Mouse (Mus musculus) CH12.LX (cell line): ENCODE data around the gene Scn4a. TPM values are rescaled to one million over a fixed set of nuclear protein-coding genes. Genes with fewer than 3 reads are reported as not detected.
A peak's percentile ranks its signal among the peaks of the same experiment; 100 is the strongest.

Experiments
- DNase-seq: peaks from one replicate; pipeline ENCODE4 v3.0.0-alpha.2; 2013; ENCODE audit errors: extremely low read depth
- H3K27ac ChIP-seq: 2 replicates; pipeline ENCODE4 v1.5.1; 2012; ENCODE audit warnings: low read depth, mild to moderate bottlenecking, control low read depth, moderate library complexity; ENCODE audit not compliant: insufficient read depth
- H3K27me3 ChIP-seq: replicated peaks from 2 replicates; pipeline ENCODE3; 2012; ENCODE audit warnings: inconsistent platforms
- H3K36me3 ChIP-seq, 2 experiments: replicated peaks in 1 of 2; 2 replicates each; pipeline versions ENCODE3 to v1.6.1; 2012; ENCODE audit warnings: inconsistent platforms in 1 of 2, low read length in 1 of 2, mild to moderate bottlenecking in 1 of 2, mixed read lengths in 1 of 2, moderate library complexity in 1 of 2; ENCODE audit not compliant: control insufficient read depth in 1 of 2, insufficient read depth in 1 of 2
- H3K4me1 ChIP-seq, 2 experiments: 2 replicates each; pipeline ENCODE4 v1.6.1; 2012; ENCODE audit warnings: inconsistent platforms in 1 of 2, moderate library complexity in 1 of 2; ENCODE audit not compliant: insufficient read depth in 2 of 2, control insufficient read depth in 1 of 2
- H3K4me2 ChIP-seq: 2 replicates; pipeline ENCODE4 v1.6.1; 2012; ENCODE audit warnings: low read depth, mild to moderate bottlenecking, control low read depth; ENCODE audit not compliant: poor library complexity, insufficient read depth, severe bottlenecking
- H3K4me3 ChIP-seq, 3 experiments: fragments of 150-350 bp in 1 of 3; sonication (generic) in 1 of 3; replicated peaks in 1 of 3; 2 replicates each; pipeline versions ENCODE3 to v1.5.1; 2011 to 2012; ENCODE audit warnings: low read depth in 2 of 3, low read length in 2 of 3, mild to moderate bottlenecking in 2 of 3, moderate library complexity in 2 of 3, control low read depth in 1 of 3, improper control_type of control experiment in 1 of 3, inconsistent platforms in 1 of 3, mixed read lengths in 1 of 3; ENCODE audit not compliant: poor library complexity in 1 of 3
- H3K79me2 ChIP-seq: replicated peaks from 2 replicates; pipeline ENCODE4 v1.6.1; 2012; ENCODE audit warnings: mild to moderate bottlenecking, moderate library complexity; ENCODE audit not compliant: control insufficient read depth, poor library complexity, insufficient read depth, severe bottlenecking; ENCODE audit errors: extremely low read depth
- H3K9ac ChIP-seq: 2 replicates; pipeline ENCODE4 v1.6.1; 2012; ENCODE audit warnings: low read depth, mild to moderate bottlenecking, control low read depth, moderate library complexity; ENCODE audit not compliant: insufficient read depth
- H3K9me3 ChIP-seq: replicated peaks from 2 replicates; pipeline ENCODE3; 2012; ENCODE audit warnings: low read length, inconsistent platforms, mixed read lengths
- BHLHE40 ChIP-seq: IDR thresholded peaks from 2 replicates; pipeline ENCODE4 v1.6.1; 2011; ENCODE audit warnings: mild to moderate bottlenecking, low read depth, low read length, improper control_type of control experiment
- CHD1 ChIP-seq: IDR thresholded peaks from 2 replicates; pipeline ENCODE4 v1.6.1; 2012; ENCODE audit warnings: low read depth, low read length, improper control_type of control experiment, inconsistent platforms
- CHD2 ChIP-seq: IDR thresholded peaks from 2 replicates; pipeline ENCODE4 v1.6.1; 2011; ENCODE audit warnings: low read length, improper control_type of control experiment
- CTCF ChIP-seq, 2 experiments: IDR thresholded peaks in 1 of 2; conservative IDR thresholded peaks in 1 of 2; 2 replicates each; pipeline ENCODE4 v1.5.1; 2011 to 2012; ENCODE audit warnings: low read depth in 2 of 2, low read length in 2 of 2, improper control_type of control experiment in 1 of 2, inconsistent platforms in 1 of 2, mild to moderate bottlenecking in 1 of 2, moderate library complexity in 1 of 2
- E2F4 ChIP-seq: IDR thresholded peaks from 2 replicates; pipeline ENCODE4 v1.6.1; 2011; ENCODE audit warnings: low read depth, low read length, improper control_type of control experiment; ENCODE audit not compliant: insufficient replicate concordance
- ELF1 ChIP-seq: IDR thresholded peaks from 2 replicates; pipeline ENCODE4 v1.6.1; 2014; ENCODE audit warnings: low read depth, mild to moderate bottlenecking, inconsistent platforms, low read length, improper control_type of control experiment
- EP300 ChIP-seq: IDR thresholded peaks from 2 replicates; pipeline ENCODE4 v1.6.1; 2011; ENCODE audit warnings: low read length, improper control_type of control experiment
- ETS1 ChIP-seq: conservative IDR thresholded peaks from 2 replicates; pipeline ENCODE4 v1.6.1; 2012; ENCODE audit warnings: low read depth, mild to moderate bottlenecking, inconsistent platforms, low read length, improper control_type of control experiment, moderate library complexity
- GABPA ChIP-seq: IDR thresholded peaks from 2 replicates; pipeline ENCODE4 v1.6.1; 2012; ENCODE audit warnings: low read depth, low read length, improper control_type of control experiment, inconsistent platforms; ENCODE audit not compliant: insufficient replicate concordance
- HCFC1 ChIP-seq: IDR thresholded peaks from 2 replicates; pipeline ENCODE4 v1.6.1; 2012; ENCODE audit warnings: low read depth, mild to moderate bottlenecking, inconsistent platforms, low read length, improper control_type of control experiment
- IRF4 ChIP-seq: IDR thresholded peaks from 2 replicates; pipeline ENCODE4 v1.6.1; 2014; ENCODE audit warnings: low read depth, mild to moderate bottlenecking, inconsistent platforms, low read length, improper control_type of control experiment
- JUN ChIP-seq: IDR thresholded peaks from 2 replicates; pipeline ENCODE4 v1.6.1; 2011; ENCODE audit warnings: low read depth, mild to moderate bottlenecking, low read length, improper control_type of control experiment, moderate library complexity; ENCODE audit not compliant: insufficient read depth
- JUND ChIP-seq: conservative IDR thresholded peaks from 2 replicates; pipeline ENCODE4 v1.6.1; 2011; ENCODE audit warnings: low read depth, low read length, improper control_type of control experiment
- KAT2A ChIP-seq: IDR thresholded peaks from 2 replicates; pipeline ENCODE4 v1.6.1; 2012; ENCODE audit warnings: low read length, improper control_type of control experiment, inconsistent platforms; ENCODE audit not compliant: insufficient replicate concordance
- MAFK ChIP-seq: IDR thresholded peaks from 2 replicates; pipeline ENCODE4 v1.6.1; 2011; ENCODE audit warnings: low read length, improper control_type of control experiment; ENCODE audit not compliant: insufficient replicate concordance
- MAX ChIP-seq: IDR thresholded peaks from 2 replicates; pipeline ENCODE4 v1.6.1; 2011; ENCODE audit warnings: low read length, improper control_type of control experiment
- MAZ ChIP-seq: IDR thresholded peaks from 2 replicates; pipeline ENCODE4 v1.6.1; 2012; ENCODE audit warnings: low read depth, mild to moderate bottlenecking, inconsistent platforms, low read length, improper control_type of control experiment, moderate library complexity
- MEF2A ChIP-seq: IDR thresholded peaks from 2 replicates; pipeline ENCODE4 v1.6.1; 2014; ENCODE audit warnings: low read depth, mild to moderate bottlenecking, inconsistent platforms, low read length, improper control_type of control experiment, borderline replicate concordance
- MXI1 ChIP-seq: IDR thresholded peaks from 2 replicates; pipeline ENCODE4 v1.6.1; 2011; ENCODE audit warnings: mild to moderate bottlenecking, low read depth, low read length, improper control_type of control experiment
- MYC ChIP-seq: IDR thresholded peaks from 2 replicates; pipeline ENCODE4 v1.6.1; 2011; ENCODE audit warnings: low read depth, mild to moderate bottlenecking, improper control_type of control experiment, low read length
- NELFE ChIP-seq: IDR thresholded peaks from 2 replicates; pipeline ENCODE4 v1.6.1; 2011; ENCODE audit warnings: low read depth, low read length, improper control_type of control experiment
- NRF1 ChIP-seq: IDR thresholded peaks from 2 replicates; pipeline ENCODE4 v1.6.1; 2014; ENCODE audit warnings: low read depth, mild to moderate bottlenecking, inconsistent platforms, low read length, improper control_type of control experiment, moderate library complexity
- PAX5 ChIP-seq: IDR thresholded peaks from 2 replicates; pipeline ENCODE4 v1.6.1; 2012; ENCODE audit warnings: low read length, inconsistent platforms, mixed read lengths
- POLR2A ChIP-seq: IDR thresholded peaks from 2 replicates; pipeline ENCODE4 v1.6.1; 2011; ENCODE audit warnings: low read depth, mild to moderate bottlenecking, improper control_type of control experiment, low read length
- POLR2AphosphoS2 ChIP-seq: IDR thresholded peaks from 2 replicates; pipeline ENCODE4 v1.6.1; 2011; ENCODE audit warnings: low read depth, low read length, improper control_type of control experiment
- RAD21 ChIP-seq: IDR thresholded peaks from 2 replicates; pipeline ENCODE4 v1.6.1; 2011; ENCODE audit warnings: low read depth, mild to moderate bottlenecking, low read length, improper control_type of control experiment, moderate library complexity
- RCOR1 ChIP-seq: conservative IDR thresholded peaks from 2 replicates; pipeline ENCODE4 v1.6.1; 2012; ENCODE audit warnings: low read depth, mild to moderate bottlenecking, inconsistent platforms, low read length, improper control_type of control experiment
- SIN3A ChIP-seq: IDR thresholded peaks from 2 replicates; pipeline ENCODE4 v1.6.1; 2012; ENCODE audit warnings: low read length, improper control_type of control experiment, inconsistent platforms
- SMC3 ChIP-seq: IDR thresholded peaks from 2 replicates; pipeline ENCODE4 v1.6.1; 2011; ENCODE audit warnings: low read depth, low read length, improper control_type of control experiment
- TBP ChIP-seq: conservative IDR thresholded peaks from 2 replicates; pipeline ENCODE4 v1.6.1; 2011; ENCODE audit warnings: low read depth, low read length, improper control_type of control experiment
- TCF12 ChIP-seq: IDR thresholded peaks from 2 replicates; pipeline ENCODE4 v1.6.1; 2014; ENCODE audit warnings: low read depth, mild to moderate bottlenecking, inconsistent platforms, low read length, improper control_type of control experiment
- UBTF ChIP-seq: IDR thresholded peaks from 2 replicates; pipeline ENCODE4 v1.6.1; 2012; ENCODE audit warnings: low read depth, mild to moderate bottlenecking, inconsistent platforms, low read length, improper control_type of control experiment, moderate library complexity
- USF1 ChIP-seq: IDR thresholded peaks from 2 replicates; pipeline ENCODE4 v1.6.1; 2014; ENCODE audit warnings: low read depth, mild to moderate bottlenecking, inconsistent platforms, low read length, improper control_type of control experiment
- USF2 ChIP-seq: conservative IDR thresholded peaks from 2 replicates; pipeline ENCODE4 v1.6.1; 2011; ENCODE audit warnings: low read depth, low read length, improper control_type of control experiment
- ZC3H11A ChIP-seq: IDR thresholded peaks from 2 replicates; pipeline ENCODE4 v1.6.1; 2012; ENCODE audit warnings: low read depth, mild to moderate bottlenecking, inconsistent platforms, low read length, improper control_type of control experiment
- ZKSCAN1 ChIP-seq: IDR thresholded peaks from 2 replicates; pipeline ENCODE4 v1.6.1; 2012; ENCODE audit warnings: low read depth, inconsistent platforms, low read length, improper control_type of control experiment, borderline replicate concordance
- ZMIZ1 ChIP-seq: IDR thresholded peaks from 2 replicates; pipeline ENCODE4 v1.6.1; 2012; ENCODE audit warnings: low read depth, mild to moderate bottlenecking, inconsistent platforms, low read length, improper control_type of control experiment
- ZNF384 ChIP-seq: IDR thresholded peaks from 2 replicates; pipeline ENCODE4 v1.6.1; 2012; ENCODE audit warnings: low read depth, low read length, improper control_type of control experiment, inconsistent platforms
- dilution Hi-C: fragments of 300-500 bp; cut with MboI; formaldehyde crosslinking; loops from 2 replicates; pipeline ENCODE4 v1.14.3; 2020; ENCODE audit warnings: low sequenced_read_pairs; ENCODE audit not compliant: extremely low pct_unique_long_range_greater_than_20kb, extremely low pct_ligation_motif_present
- in situ Hi-C: fragments of 300-500 bp; cut with MboI; formaldehyde crosslinking; loops from 3 replicates; pipeline ENCODE4 v1.14.3; 2019; ENCODE audit warnings: low sequenced_read_pairs, low pct_ligation_motif_present, low pct_unique_long_range_greater_than_20kb, mixed read lengths
- polyA plus RNA-seq: library from polyadenylated mRNA; unstranded; fragments of >175 nt; gene quantifications from 2 replicates; pipeline ENCODE4 v1.2.1, GENCODE M21; 2012; ENCODE audit warnings: low read depth; ENCODE audit not compliant: insufficient read length
- total RNA-seq, 2 experiments: library from RNA; depleted of rRNA; stranded (reverse); fragments of 300-350 nt in 1 of 2; fragments of >200 nt in 1 of 2; gene quantifications; 2 replicates each; pipeline ENCODE4 v1.2.3; 2012 to 2014

Scn4a gene
- total and polyA plus RNA-seq, 3 experiments: 0.55 to 0.97 (median 0.64) TPM

- H3K4me3 ChIP-seq: peak overlapping the region in 2 of 3 experiments; percentile 5 to 40
- dilution Hi-C loops (no loop called here), in situ Hi-C loops (loop anchor here (25.0 kb wide), 1 partner anchor 457 kb away; the partner anchor contains the start of genes Milr1 and Pecam1)
- H3K9me3 ChIP-seq: no peaks in the 10 kb centered on the region
- H3K36me3 ChIP-seq: peaks cover 4% of the 10 kb centered on the region in 2 experiments
- DNase-seq: peak; percentile 92
- peaks cover 40 to 64% of the 10 kb centered on the region in 2 experiments for H3K4me1 ChIP-seq
- peak overlapping the region; percentile 85 for H3K4me2 ChIP-seq
- peak overlapping the region; percentile 18; the same call in 1 of the 2 replicates for H3K9ac ChIP-seq
- H3K27me3 ChIP-seq: no peaks in the 10 kb centered on the region
- TF ChIP-seq ZC3H11A: no peak
- TF ChIP-seq EP300: peak; percentile 96
- no peak for TF ChIP-seq E2F4
- TF ChIP-seq MAFK: no peak; the same call in 1 of the 2 replicates
- no peak for TF ChIP-seq CHD1
- peak; percentile 65; the same call in 1 of the 2 replicates for TF ChIP-seq MAZ
- TF ChIP-seq CHD2: peak; percentile 81
- TF ChIP-seq SIN3A: peak; percentile 82
- no peak for TF ChIP-seq PAX5
- TF ChIP-seq MXI1: peak; percentile 87
- TF ChIP-seq CTCF (conservative IDR thresholded peaks at IDR 0.05 in 1 of 2, IDR thresholded peaks at IDR 0.05 in 1 of 2; ENCODE audit: low read depth in 2 of 2, low read length in 2 of 2): peak in 1 of 2 experiments; percentile 7; a peak in 1 of 4 replicates
- no peak for TF ChIP-seq USF1
- TF ChIP-seq USF2: no peak
- peak; percentile 99 for TF ChIP-seq BHLHE40
- no peak; the same call in none of the 2 replicates for TF ChIP-seq RAD21
- TF ChIP-seq MEF2A: peak; percentile 81
- TF ChIP-seq UBTF: no peak; the same call in 1 of the 2 replicates
- TF ChIP-seq NELFE: no peak; the same call in 1 of the 2 replicates
- TF ChIP-seq HCFC1: no peak; the same call in none of the 2 replicates
- peak; percentile 78 for TF ChIP-seq ELF1
- peak; percentile 95 for TF ChIP-seq ETS1
- no peak for TF ChIP-seq ZMIZ1
- TF ChIP-seq MYC: peak; percentile 94
- TF ChIP-seq JUND: no peak; the same call in none of the 2 replicates
- TF ChIP-seq POLR2A: peak; percentile 23; the same call in 1 of the 2 replicates
- TF ChIP-seq ZKSCAN1: no peak
- peak; percentile 85 for TF ChIP-seq TCF12
- TF ChIP-seq KAT2A: 0 out of 2 replicates have a peak, but pooled peaks have one; percentile 43
- no peak for TF ChIP-seq GABPA
- TF ChIP-seq NRF1: 0 out of 2 replicates have a peak, but pooled peaks have one; percentile 31
- peak; percentile 5 for TF ChIP-seq SMC3
- TF ChIP-seq MAX: peak; percentile 87
- TF ChIP-seq IRF4: peak; percentile 99
- no peak for TF ChIP-seq JUN
- peak; percentile 86 for TF ChIP-seq ZNF384
- TF ChIP-seq TBP: no peak; the same call in 1 of the 2 replicates
- no peak for TF ChIP-seq POLR2AphosphoS2
- TF ChIP-seq RCOR1: peak; percentile 91
- H3K27ac ChIP-seq: peak overlapping the region; percentile 92
- H3K79me2 ChIP-seq: no peaks in the 10 kb centered on the region; the same call in 1 of the 2 replicates
These were observed 47.6 kb downstream of the Scn4a start for GRCm38 (mm10) chr11:106305348-106306064.
